Mouse (Mus musculus) testis, adult 2 months (tissue): ENCODE measurements at regions not wholly inside any gene's neighbourhood (a gene's known extent, or its start where the extent isn't known, plus 50 kb on each side); places are given as distances from the start of the nearest gene placed in this dataset.

Experiments
- CTCF ChIP-seq: fragments of 200-500 bp; IDR thresholded peaks from 2 replicates; pipeline ENCODE4 v1.5.1; 2012; ENCODE audit warnings: low read depth, mild to moderate bottlenecking, inconsistent platforms, low read length, moderate library complexity; ENCODE audit not compliant: control insufficient read depth, insufficient read depth, insufficient replicate concordance
- POLR2A ChIP-seq: fragments of 200-500 bp; IDR thresholded peaks from 2 replicates; pipeline ENCODE4 v1.6.1; 2012; ENCODE audit warnings: low read depth, mild to moderate bottlenecking, inconsistent platforms, low read length, moderate library complexity; ENCODE audit not compliant: control insufficient read depth

- no peak for TF ChIP-seq CTCF
- TF ChIP-seq POLR2A = no peak
Observed at GRCm38 (mm10) chr7:90059249-90059628, 70.8 kb upstream of the Picalm start.
